Mouse (Mus musculus) embryo, embryonic 9.5 days (tissue): ENCODE results near the gene Pex3.
"Not testable (repeated sequence)": the region's sequence is repeated elsewhere in the genome, so short reads cannot be mapped to it uniquely, and the experiment has no call there.

Experiments used
- DNase-seq: peaks from one replicate; pipeline ENCODE4 v3.0.0-alpha.2; 2017; ENCODE audit errors: extremely low spot score

Gene Pex3

GRCm38 (mm10) chr10:13536706-13537105, 16.2 kb downstream of the Pex3 start:
- DNase-seq = no peak

GRCm38 (mm10) chr10:13534751-13535150, 18.2 kb downstream of the Pex3 start:
- DNase-seq = no peak

GRCm38 (mm10) chr10:13528155-13528554, 24.8 kb downstream of the Pex3 start:
- no peak for DNase-seq

DNA sequence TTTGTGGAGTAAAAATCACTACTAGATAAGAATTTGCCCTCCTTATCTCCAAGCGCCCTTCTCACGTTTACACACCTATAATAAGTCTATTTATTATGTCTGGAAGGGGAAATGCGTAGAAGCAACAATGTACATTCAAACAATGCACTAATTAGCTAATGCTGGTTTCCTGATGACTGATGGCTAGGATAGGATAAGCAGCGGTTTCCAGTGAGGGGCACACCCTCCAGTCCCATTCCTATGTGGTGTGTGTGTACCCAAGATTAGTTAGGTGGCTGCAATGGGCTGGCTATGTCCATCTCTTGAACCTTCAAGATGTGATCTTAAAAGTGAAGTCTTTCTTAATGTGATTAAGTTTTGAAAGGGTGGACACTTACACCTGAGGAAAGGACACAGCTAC, 31.1 kb downstream of the Pex3 start:
- DNase-seq = no peak

DNA sequence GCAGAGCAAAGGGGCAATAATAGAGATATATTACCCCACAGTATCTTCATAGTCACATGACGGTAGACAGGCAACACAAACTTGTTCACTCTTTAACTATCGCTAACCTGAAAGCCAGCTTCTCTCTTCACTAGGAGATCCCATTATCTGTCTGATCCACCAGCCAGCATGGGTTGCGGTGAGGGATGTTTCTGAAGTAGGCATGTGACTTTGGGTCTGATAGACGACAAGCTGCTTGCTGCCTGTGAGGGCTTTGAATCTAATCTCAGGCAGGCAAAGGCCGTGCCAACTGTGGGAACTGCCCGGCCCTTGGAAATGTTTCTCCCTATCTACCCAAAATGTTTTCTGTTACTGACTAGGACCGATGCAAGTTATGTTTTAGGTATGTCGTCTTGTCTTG, 50.6 kb downstream of the Pex3 start:
- DNase-seq = no peak

DNA sequence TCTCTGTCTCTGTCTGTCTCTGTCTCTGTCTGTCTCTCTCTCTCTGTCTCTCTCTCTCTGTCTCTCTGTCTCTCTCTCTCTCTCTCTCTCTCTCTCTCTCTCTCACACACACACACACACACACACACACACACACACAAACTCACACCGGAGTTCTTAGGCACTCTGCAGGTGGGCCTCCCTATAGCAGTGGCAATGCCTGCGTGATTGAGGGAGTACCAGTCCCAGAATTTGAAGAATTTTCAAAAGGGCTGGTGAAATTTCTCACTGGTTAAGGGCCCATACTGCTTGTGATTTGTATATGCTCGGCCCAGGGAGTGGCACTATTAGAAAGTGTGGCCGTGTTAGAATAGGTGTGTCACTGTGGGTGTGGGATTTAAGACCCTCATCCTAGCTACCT, 51.4 kb downstream of the Pex3 start:
- DNase-seq = not testable (repeated sequence)

- peak; percentile 86 for DNase-seq
Observed at GRCm38 (mm10) chr10:13500938-13501496, 51.9 kb downstream of the Pex3 start.

- DNase-seq = no peak
Observed at GRCm38 (mm10) chr10:13500473-13500872, 52.5 kb downstream of the Pex3 start.

GRCm38 (mm10) chr10:13499331-13499730, 53.6 kb downstream of the Pex3 start, which contains the start of gene Fuca2:
Gene Fuca2 (plus strand): TSS chr10:13499540.
- DNase-seq = no peak

- DNase-seq = no peak
Observed at GRCm38 (mm10) chr10:13496315-13496714, 56.6 kb downstream of the Pex3 start.

DNA sequence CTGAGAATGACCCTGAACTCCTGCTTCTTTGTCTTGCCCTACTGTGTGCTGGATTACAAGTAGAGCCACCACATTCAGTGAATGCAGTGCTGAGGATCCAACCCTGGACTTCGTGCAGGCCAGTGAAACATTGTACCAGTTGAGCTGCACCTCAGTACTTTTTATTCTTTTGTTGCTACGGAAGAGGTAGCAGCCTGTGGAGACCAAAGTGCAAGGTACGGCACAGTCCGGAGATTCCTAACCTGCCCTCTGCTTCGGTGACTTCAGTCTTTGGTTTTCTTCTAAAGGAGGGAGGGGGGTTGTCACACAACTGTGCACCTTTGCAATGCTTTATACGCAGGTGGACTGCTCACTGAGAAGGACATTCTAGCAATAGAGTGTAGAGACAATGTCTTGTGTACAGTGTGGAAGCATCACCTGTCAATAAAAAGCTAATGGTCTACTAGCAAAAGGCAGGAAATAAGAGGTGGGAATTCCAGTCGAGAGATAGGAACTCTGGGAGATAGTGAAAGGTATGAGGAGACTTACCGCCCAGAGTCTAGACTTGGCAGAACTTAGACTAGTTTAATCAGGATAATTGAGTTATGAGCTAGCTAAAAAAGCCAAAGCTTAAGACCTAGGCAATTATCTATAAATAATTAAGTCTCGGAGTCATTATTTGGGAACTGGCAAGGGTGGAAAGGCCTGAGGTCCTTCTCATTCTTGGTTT, 58.8 kb downstream of the Pex3 start:
- no peak for DNase-seq

GRCm38 (mm10) chr10:13489671-13490070, 63.3 kb downstream of the Pex3 start:
- DNase-seq = no peak

- no peak for DNase-seq
Observed at GRCm38 (mm10) chr10:13485958-13486357, 67.0 kb downstream of the Pex3 start.

GRCm38 (mm10) chr10:13479341-13479740, 73.6 kb downstream of the Pex3 start:
- DNase-seq = no peak

GRCm38 (mm10) chr10:13475121-13475520, 77.8 kb downstream of the Pex3 start:
- no peak for DNase-seq

- no peak for DNase-seq
Observed at GRCm38 (mm10) chr10:13474568-13474955, 78.4 kb downstream of the Pex3 start.
